Mouse (Mus musculus) heart, embryonic 12.5 days (tissue): Measurements from ENCODE around the gene Zcchc24. TPM values are rescaled to one million over a fixed set of nuclear protein-coding genes. Genes with fewer than 3 reads are reported as not detected.

Source experiments
- ATAC-seq: fragments of 200-750 bp; cut with Nextera tagmentation; 2 replicates; pipeline ENCODE4 v1.8.0; 2017; ENCODE audit warnings: moderate TSS enrichment, moderate library complexity; ENCODE audit not compliant: insufficient number of reproducible peaks, low FRiP score
- H3K27ac ChIP-seq: fragments of 300-500 bp; sonication (generic); 2 replicates; pipeline ENCODE4 v1.5.1; 2016; ENCODE audit warnings: mild to moderate bottlenecking, moderate library complexity; ENCODE audit not compliant: poor library complexity, severe bottlenecking
- H3K27me3 ChIP-seq: fragments of 300-500 bp; sonication (generic); replicated peaks from 2 replicates; pipeline ENCODE4 v1.6.1; 2016; ENCODE audit warnings: mild to moderate bottlenecking, moderate library complexity
- H3K36me3 ChIP-seq: fragments of 300-500 bp; sonication (generic); 2 replicates; pipeline ENCODE4 v1.6.1; 2016; ENCODE audit warnings: mild to moderate bottlenecking, moderate library complexity
- H3K4me1 ChIP-seq: fragments of 300-500 bp; sonication (generic); replicated peaks from 2 replicates; pipeline ENCODE4 v1.6.1; 2016; ENCODE audit warnings: mild to moderate bottlenecking
- H3K4me2 ChIP-seq: fragments of 300-500 bp; sonication (generic); 2 replicates; pipeline ENCODE4 v1.6.1; 2016; ENCODE audit warnings: mild to moderate bottlenecking, moderate library complexity
- H3K4me3 ChIP-seq: fragments of 300-500 bp; sonication (generic); 2 replicates; pipeline ENCODE4 v1.5.1; 2016; ENCODE audit warnings: mild to moderate bottlenecking
- H3K9ac ChIP-seq: fragments of 300-500 bp; sonication (generic); 2 replicates; pipeline ENCODE4 v1.6.1; 2016; ENCODE audit warnings: mild to moderate bottlenecking, moderate library complexity
- H3K9me3 ChIP-seq: fragments of 300-500 bp; sonication (generic); replicated peaks from 2 replicates; pipeline ENCODE4 v1.6.1; 2016; ENCODE audit warnings: mild to moderate bottlenecking, moderate library complexity
- WGBS: fragments of 180-500 bp; shearing (Covaris S2); methylation state at CpG from one replicate; pipeline ENCODE4 v1.1.7; 2016; 5-methylcytosine and 5-hydroxymethylcytosine counted together
- polyA plus RNA-seq: library from polyadenylated mRNA; unstranded; fragments of >200 nt; fragmentation: Nextera tagmentation; extraction: Ambion mirVana; gene quantifications from 2 replicates; pipeline ENCODE4 v1.2.1, GENCODE M21; 2016

The Zcchc24 gene
- polyA plus RNA-seq, 1 experiment from 2014 or later, result 30.4 TPM

GRCm38 (mm10) chr14:25747996-25748756 is 20.7 kb downstream of the Zcchc24 start:
- Histone ChIP-seq H3K4me3 (no peak overlapping the region), H3K4me2 (no peak overlapping the region), H3K4me1 (peaks cover 72% of the 10 kb centered on the region), H3K36me3 (peaks cover 42% of the 10 kb centered on the region), H3K27me3 (no peaks in the 10 kb centered on the region), H3K9ac (peak overlapping the region; percentile 10; the same call in 1 of the 2 replicates), H3K9me3 (no peaks in the 10 kb centered on the region), H3K27ac (no peak overlapping the region)
- WGBS, result 60% methylated on average over 7 of the region's 7 CpGs
- no peak for ATAC-seq

- no peaks in the 10 kb centered on the region for H3K27me3 ChIP-seq
- peaks cover 36% of the 10 kb centered on the region for H3K36me3 ChIP-seq
- H3K4me2 ChIP-seq, result no peak overlapping the region
- no peaks in the 10 kb centered on the region for H3K9me3 ChIP-seq
- H3K4me1 ChIP-seq, result peaks cover 76% of the 10 kb centered on the region
- WGBS, result 69% methylated on average over 21 of the region's 21 CpGs
- H3K4me3 ChIP-seq, result no peak overlapping the region
- H3K9ac ChIP-seq, result peak overlapping the region; percentile 10; the same call in 1 of the 2 replicates
- no peak overlapping the region for H3K27ac ChIP-seq
- no peak for ATAC-seq
Observed at GRCm38 (mm10) chr14:25746971-25747945, 21.6 kb downstream of the Zcchc24 start.

DNA sequence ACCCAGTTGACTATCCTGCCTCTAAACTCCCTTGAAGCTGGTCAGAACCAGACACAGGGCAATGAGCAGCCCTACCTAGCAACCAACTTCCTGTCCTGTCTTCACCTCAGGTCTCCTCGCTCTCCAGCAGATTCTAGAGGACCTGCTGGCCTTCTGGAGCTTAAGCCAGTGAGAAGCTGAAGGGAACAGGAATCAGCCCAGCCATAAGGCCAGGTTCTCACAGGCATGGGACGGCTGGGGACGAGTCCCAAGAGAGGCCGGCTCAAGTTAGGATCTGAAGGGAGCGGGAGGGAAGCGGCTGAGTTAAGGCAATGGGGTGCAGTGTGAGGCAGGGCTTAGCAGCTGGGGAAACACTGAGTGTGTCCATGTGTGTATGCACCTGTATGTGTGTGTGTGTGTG is 22.5 kb downstream of the Zcchc24 start:
- H3K4me1 ChIP-seq, result peaks cover 78% of the 10 kb centered on the region
- no peak overlapping the region for H3K4me2 ChIP-seq
- 82% methylated on average over 6 of the region's 6 CpGs for WGBS
- peaks cover 31% of the 10 kb centered on the region for H3K36me3 ChIP-seq
- no peaks in the 10 kb centered on the region for H3K27me3 ChIP-seq
- no peaks in the 10 kb centered on the region for H3K9me3 ChIP-seq
- no peak overlapping the region for H3K9ac ChIP-seq
- H3K4me3 ChIP-seq, result no peak overlapping the region
- no peak overlapping the region for H3K27ac ChIP-seq
- ATAC-seq, result no peak

GRCm38 (mm10) chr14:25745365-25746184 is 23.3 kb downstream of the Zcchc24 start:
- Histone ChIP-seq H3K9me3 (no peaks in the 10 kb centered on the region), H3K4me2 (no peak overlapping the region), H3K27me3 (no peaks in the 10 kb centered on the region), H3K36me3 (peaks cover 33% of the 10 kb centered on the region), H3K9ac (peak overlapping the region; percentile 54), H3K4me1 (peaks cover 80% of the 10 kb centered on the region), H3K4me3 (no peak overlapping the region), H3K27ac (peak overlapping the region; percentile 68)
- peak; percentile 26; the same call in 1 of the 2 replicates for ATAC-seq
- 32% methylated on average over 11 of the region's 11 CpGs for WGBS

GRCm38 (mm10) chr14:25742943-25743342 is 25.9 kb downstream of the Zcchc24 start:
- Histone ChIP-seq H3K4me1 (peaks cover 80% of the 10 kb centered on the region), H3K27ac (no peak overlapping the region), H3K27me3 (no peaks in the 10 kb centered on the region), H3K9me3 (no peaks in the 10 kb centered on the region), H3K4me3 (no peak overlapping the region), H3K36me3 (peaks cover 33% of the 10 kb centered on the region), H3K4me2 (no peak overlapping the region), H3K9ac (peak overlapping the region; percentile 9; the same call in 1 of the 2 replicates)
- WGBS, result 67% methylated on average over 5 of the region's 5 CpGs
- no peak for ATAC-seq

DNA sequence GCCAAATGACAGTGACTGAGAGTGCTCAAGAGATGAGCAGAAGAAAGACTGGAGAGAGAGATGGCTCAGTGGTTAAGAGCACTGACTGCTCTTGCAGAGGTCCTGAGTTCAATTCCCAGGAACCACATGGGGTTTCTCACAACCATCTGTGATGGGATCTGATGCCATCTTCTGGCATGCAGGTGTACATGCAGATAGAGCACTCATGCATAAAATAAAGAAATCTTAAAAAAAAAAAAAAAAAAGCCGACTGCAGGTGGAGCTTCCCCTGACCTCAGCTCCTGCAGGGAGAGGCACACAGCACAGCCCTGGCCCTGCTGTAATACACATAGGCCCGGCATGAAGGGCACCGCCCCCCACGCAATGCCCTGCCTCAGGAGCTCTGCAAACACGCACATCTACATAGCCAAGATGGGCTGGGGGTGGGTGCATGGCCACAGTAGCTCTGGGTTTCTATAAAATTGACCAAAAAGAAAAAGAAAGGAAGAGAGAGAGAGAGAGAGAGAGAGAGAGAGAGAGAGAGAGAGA is 26.9 kb downstream of the Zcchc24 start:
- Histone ChIP-seq H3K27ac (no peak overlapping the region), H3K4me3 (no peak overlapping the region), H3K36me3 (peaks cover 33% of the 10 kb centered on the region), H3K4me1 (peaks cover 80% of the 10 kb centered on the region), H3K4me2 (no peak overlapping the region), H3K9me3 (no peaks in the 10 kb centered on the region), H3K9ac (no peak overlapping the region), H3K27me3 (no peaks in the 10 kb centered on the region)
- no peak for ATAC-seq
- 73% methylated on average over 5 of the region's 5 CpGs for WGBS

- Histone ChIP-seq H3K4me2 (no peak overlapping the region), H3K27me3 (no peaks in the 10 kb centered on the region), H3K4me1 (peaks cover 80% of the 10 kb centered on the region), H3K9me3 (no peaks in the 10 kb centered on the region), H3K36me3 (peaks cover 30% of the 10 kb centered on the region), H3K4me3 (no peak overlapping the region), H3K9ac (no peak overlapping the region), H3K27ac (no peak overlapping the region)
- 66% methylated on average over 3 of the region's 3 CpGs for WGBS
- ATAC-seq, result no peak
Observed at GRCm38 (mm10) chr14:25741211-25741610, 27.6 kb downstream of the Zcchc24 start.

- Histone ChIP-seq H3K9ac (no peak overlapping the region), H3K27ac (no peak overlapping the region), H3K9me3 (no peaks in the 10 kb centered on the region), H3K36me3 (peaks cover 30% of the 10 kb centered on the region), H3K4me1 (peaks cover 80% of the 10 kb centered on the region), H3K4me3 (no peak overlapping the region), H3K4me2 (no peak overlapping the region), H3K27me3 (no peaks in the 10 kb centered on the region)
- ATAC-seq, result no peak
- 85% methylated on average over 2 of the region's 4 CpGs for WGBS
Observed at GRCm38 (mm10) chr14:25739957-25740565, 28.8 kb downstream of the Zcchc24 start.

GRCm38 (mm10) chr14:25738591-25739001 is 30.2 kb downstream of the Zcchc24 start:
- H3K9ac ChIP-seq, result 0 out of 2 replicates have a peak overlapping the region, but pooled peaks have one; percentile 17
- peak overlapping the region; percentile 88 for H3K27ac ChIP-seq
- 18% methylated on average over 14 of the region's 14 CpGs for WGBS
- peak; percentile 76 for ATAC-seq
- H3K4me2 ChIP-seq, result peak overlapping the region; percentile 2; the same call in 1 of the 2 replicates
- no peaks in the 10 kb centered on the region for H3K9me3 ChIP-seq
- H3K27me3 ChIP-seq, result no peaks in the 10 kb centered on the region
- H3K4me1 ChIP-seq, result peaks cover 86% of the 10 kb centered on the region
- H3K36me3 ChIP-seq, result peaks cover 19% of the 10 kb centered on the region
- H3K4me3 ChIP-seq, result no peak overlapping the region

DNA sequence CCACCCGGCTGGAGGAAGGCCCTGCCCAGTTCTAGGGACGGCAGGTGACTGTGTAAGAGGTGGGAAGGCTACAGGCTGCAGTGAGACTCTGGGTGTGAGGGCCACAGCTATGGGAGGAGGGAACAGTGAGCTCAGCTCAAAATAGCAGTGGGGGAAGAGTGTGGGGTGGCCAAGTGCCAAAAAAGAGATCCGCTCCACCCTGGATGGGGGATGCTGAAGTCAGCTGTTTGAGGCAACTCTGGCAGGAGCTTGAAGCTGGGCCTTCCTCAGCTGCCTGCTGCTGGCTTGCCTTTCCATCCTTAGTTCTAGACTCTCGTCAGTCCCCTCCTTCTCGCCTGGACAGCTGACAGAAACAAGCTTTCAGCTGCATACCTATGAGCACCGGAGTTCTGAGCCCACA is 32.2 kb downstream of the Zcchc24 start:
- peak; percentile 72 for ATAC-seq
- 16% methylated on average over 6 of the region's 6 CpGs for WGBS
- H3K4me2 ChIP-seq, result peak overlapping the region; percentile 11; the same call in 1 of the 2 replicates

More for the DNA sequence above, 32.2 kb downstream of the Zcchc24 start:
- Histone ChIP-seq H3K4me1 (peaks cover 75% of the 10 kb centered on the region), H3K27me3 (no peaks in the 10 kb centered on the region), H3K36me3 (peaks cover 15% of the 10 kb centered on the region), H3K4me3 (no peak overlapping the region), H3K9me3 (no peaks in the 10 kb centered on the region), H3K9ac (peak overlapping the region; percentile 42), H3K27ac (peak overlapping the region; percentile 92)
